Mouse (Mus musculus) liver, embryonic 14.5 days (tissue): ENCODE data around the gene Mlycd. TPM values are rescaled to one million over a fixed set of nuclear protein-coding genes. Genes with fewer than 3 reads are reported as not detected.

Experiments used
- ATAC-seq: fragments of 200-750 bp; cut with Nextera tagmentation; 2 replicates; pipeline ENCODE4 v1.8.0; 2017; ENCODE audit warnings: moderate number of reproducible peaks, mild to moderate bottlenecking, moderate library complexity; ENCODE audit not compliant: insufficient read depth
- DNase-seq, 3 experiments: peaks; one replicate each; pipeline ENCODE4 v3.0.0-alpha.2; 2012 to 2013; ENCODE audit warnings: low read depth in 3 of 3, low spot score in 3 of 3
- H3K27ac ChIP-seq: fragments of 300-500 bp; sonication (generic); 2 replicates; pipeline ENCODE4 v1.5.1; 2014; ENCODE audit warnings: moderate library complexity, mild to moderate bottlenecking, control low read depth, inconsistent platforms
- H3K27me3 ChIP-seq: fragments of 300-500 bp; sonication (generic); 2 replicates; pipeline ENCODE4 v1.6.1; 2014; ENCODE audit warnings: mild to moderate bottlenecking, low read length, moderate library complexity; ENCODE audit not compliant: control insufficient read depth, insufficient read depth
- H3K36me3 ChIP-seq: fragments of 300-500 bp; sonication (generic); replicated peaks from 2 replicates; pipeline ENCODE4 v1.6.1; 2014; ENCODE audit warnings: low read depth; ENCODE audit not compliant: control insufficient read depth, insufficient read depth
- H3K4me1 ChIP-seq, 2 experiments: fragments of 200-500 bp in 1 of 2; fragments of 300-500 bp in 1 of 2; sonication (generic) in 1 of 2; replicated peaks; 2 replicates each; pipeline ENCODE4 v1.6.1; 2012 to 2014; ENCODE audit warnings: antibody characterized with exemption in 1 of 2, inconsistent platforms in 1 of 2, low read length in 1 of 2; ENCODE audit not compliant: control insufficient read depth in 2 of 2, insufficient read depth in 2 of 2
- H3K4me2 ChIP-seq: fragments of 300-500 bp; sonication (generic); 2 replicates; pipeline ENCODE4 v1.6.1; 2014; ENCODE audit warnings: low read depth, mild to moderate bottlenecking, control low read depth, moderate library complexity
- H3K4me3 ChIP-seq, 2 experiments: fragments of 200-500 bp in 1 of 2; fragments of 300-500 bp in 1 of 2; sonication (generic) in 1 of 2; 2 replicates each; pipeline ENCODE4 v1.5.1; 2012 to 2014; ENCODE audit warnings: low read depth in 2 of 2, low read length in 2 of 2, mild to moderate bottlenecking in 2 of 2, control low read depth in 1 of 2, inconsistent platforms in 1 of 2, moderate library complexity in 1 of 2; ENCODE audit not compliant: insufficient read depth in 1 of 2
- H3K9ac ChIP-seq: fragments of 300-500 bp; sonication (generic); replicated peaks from 2 replicates; pipeline ENCODE4 v1.6.1; 2014; ENCODE audit warnings: mild to moderate bottlenecking, control low read depth, moderate library complexity
- H3K9me3 ChIP-seq: fragments of 300-500 bp; sonication (generic); 2 replicates; pipeline ENCODE4 v1.6.1; 2016; ENCODE audit warnings: low read length, mixed read lengths; ENCODE audit not compliant: control insufficient read depth
- CTCF ChIP-seq: IDR thresholded peaks from 2 replicates; pipeline ENCODE4 v1.5.1; 2016; ENCODE audit warnings: antibody characterized with exemption, low read depth, control low read depth
- EP300 ChIP-seq: IDR thresholded peaks from 2 replicates; pipeline ENCODE4 v1.6.1; 2016; ENCODE audit warnings: antibody characterized with exemption, low read depth
- WGBS: fragments of 180-500 bp; shearing (Covaris S2); extraction: QIAGEN DNeasy Blood & Tissue Kit; methylation state at CpG from one replicate; pipeline ENCODE4 v1.1.7; 2014; ENCODE audit not compliant: insufficient replicate concordance; 5-methylcytosine and 5-hydroxymethylcytosine counted together
- polyA plus RNA-seq, 2 experiments: library from polyadenylated mRNA; depleted of rRNA in 1 of 2; stranded (reverse) in 1 of 2; unstranded in 1 of 2; fragments of >200 nt; fragmentation: Nextera tagmentation in 1 of 2; extraction: Ambion mirVana in 1 of 2; gene quantifications; 2 replicates each; pipeline versions ENCODE4 v1.2.1 to v1.2.3; 2012 to 2014

Gene Mlycd
- polyA plus RNA-seq, 2 experiments = 6.0 to 8.1 TPM

- peak within 1 kb of the TSS in 1 of 2 experiments; percentile 25; a peak in 1 of 4 replicates for H3K4me3 ChIP-seq
Observed at GRCm38 (mm10) chr8:119446211-119446989, 51.7 kb downstream of the Mlycd start, which contains the start of gene Necab2. Gene Necab2, plus strand, starts transcription at chr8:119446719.

DNA sequence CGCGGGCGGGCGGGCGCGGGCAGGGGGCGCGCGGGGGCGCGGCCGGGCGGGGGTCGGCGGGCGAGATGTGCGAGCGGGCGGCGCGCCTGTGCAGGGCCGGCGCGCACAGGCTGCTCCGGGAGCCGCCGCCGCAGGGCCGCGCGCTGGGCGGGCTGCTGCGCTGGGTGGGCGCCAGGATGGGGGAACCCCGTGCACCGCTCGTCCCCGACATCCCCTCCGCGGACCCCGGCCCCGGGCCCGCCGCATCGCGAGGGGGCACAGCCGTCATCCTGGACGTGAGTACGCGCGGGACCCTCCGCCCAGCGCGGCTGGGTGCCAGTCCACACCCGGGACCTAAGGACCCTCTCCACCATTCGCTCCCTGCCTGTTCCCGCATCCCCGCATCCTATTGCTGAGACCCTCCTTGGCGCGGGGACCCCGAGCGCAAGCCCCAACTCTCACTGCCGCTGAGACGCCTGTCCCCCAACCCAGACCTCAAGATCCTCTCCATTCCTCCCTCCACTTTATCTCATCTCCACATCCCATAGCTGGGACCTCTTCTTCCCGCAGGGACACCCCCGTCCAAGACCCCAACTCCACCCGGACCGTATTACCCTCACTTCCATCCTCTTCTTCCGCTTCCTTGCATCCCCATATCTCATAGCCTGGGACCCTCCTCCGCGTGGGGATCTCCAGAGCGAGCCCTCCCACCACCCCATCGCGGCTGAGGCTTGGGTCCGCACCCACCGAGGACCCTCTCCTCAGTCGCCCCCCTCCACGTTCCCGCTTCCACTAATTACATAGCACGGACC is 52.5 kb downstream of the Mlycd start:
- H3K27ac ChIP-seq = no peak overlapping the region
- no peaks in the 10 kb centered on the region for H3K4me1 ChIP-seq
- DNase-seq (no peak), ATAC-seq (0 out of 2 replicates have a peak, but pooled peaks have one; percentile 11)
- H3K4me2 ChIP-seq = peak overlapping the region; percentile 48
- H3K27me3 ChIP-seq = peaks cover 31% of the 10 kb centered on the region
- no peak overlapping the region for H3K9ac ChIP-seq
- peak overlapping the region in 1 of 2 experiments; percentile 25; a peak in 1 of 4 replicates for H3K4me3 ChIP-seq
- no peaks in the 10 kb centered on the region; the same call in 1 of the 2 replicates for H3K36me3 ChIP-seq
- 2% methylated on average over 53 of the region's 80 CpGs for WGBS
- H3K9me3 ChIP-seq = no peaks in the 10 kb centered on the region
- no peak for TF ChIP-seq CTCF
- TF ChIP-seq EP300 = no peak

More at GRCm38 (mm10) chr8:119446211-119446989, 51.7 kb downstream of the Mlycd start, which contains the start of gene Necab2:
- Histone ChIP-seq H3K27ac (no peak within 1 kb of the TSS), H3K4me1 (no peaks in the 10 kb centered on the region), H3K9ac (no peak within 1 kb of the TSS), H3K27me3 (peaks cover 31% of the 10 kb centered on the region), H3K9me3 (no peaks in the 10 kb centered on the region), H3K4me2 (peak within 1 kb of the TSS; percentile 48), H3K36me3 (no peaks in the 10 kb centered on the region; the same call in 1 of the 2 replicates)
- WGBS = 2% methylated on average over 45 of the region's 52 CpGs
- DNase-seq = no peak
- ATAC-seq = peak; percentile 26; the same call in 1 of the 2 replicates
- TF ChIP-seq EP300 (no peak), CTCF (peak; percentile 75)

DNA sequence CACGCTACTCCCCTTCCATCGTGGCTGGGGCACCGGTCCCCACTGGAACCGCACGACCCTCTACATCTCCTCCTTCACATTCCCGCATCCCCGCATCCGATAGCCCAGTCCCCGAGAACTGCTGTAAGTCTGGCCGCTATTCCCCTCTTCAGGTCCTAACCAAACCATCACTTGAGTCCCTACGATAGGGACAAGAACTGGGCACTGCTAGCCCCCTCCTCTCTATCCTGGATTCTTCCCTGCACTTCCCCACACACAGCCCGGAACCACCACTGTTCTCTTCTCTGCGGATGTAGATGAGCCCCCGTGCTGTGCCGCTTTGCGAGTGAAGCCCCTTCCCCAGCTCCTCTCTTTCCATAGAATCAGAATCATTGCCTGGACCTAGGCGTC is 53.1 kb downstream of the Mlycd start:
- H3K9me3 ChIP-seq = no peaks in the 10 kb centered on the region
- no peak overlapping the region for H3K4me3 ChIP-seq
- H3K27me3 ChIP-seq = peaks cover 31% of the 10 kb centered on the region
- H3K4me1 ChIP-seq = no peaks in the 10 kb centered on the region
- H3K4me2 ChIP-seq = no peak overlapping the region
- ATAC-seq (no peak), DNase-seq (no peak)
- H3K36me3 ChIP-seq = no peaks in the 10 kb centered on the region; the same call in 1 of the 2 replicates
- no peak for TF ChIP-seq EP300
- H3K9ac ChIP-seq = no peak overlapping the region
- H3K27ac ChIP-seq = no peak overlapping the region
- 7% methylated on average over 17 of the region's 17 CpGs for WGBS

DNA sequence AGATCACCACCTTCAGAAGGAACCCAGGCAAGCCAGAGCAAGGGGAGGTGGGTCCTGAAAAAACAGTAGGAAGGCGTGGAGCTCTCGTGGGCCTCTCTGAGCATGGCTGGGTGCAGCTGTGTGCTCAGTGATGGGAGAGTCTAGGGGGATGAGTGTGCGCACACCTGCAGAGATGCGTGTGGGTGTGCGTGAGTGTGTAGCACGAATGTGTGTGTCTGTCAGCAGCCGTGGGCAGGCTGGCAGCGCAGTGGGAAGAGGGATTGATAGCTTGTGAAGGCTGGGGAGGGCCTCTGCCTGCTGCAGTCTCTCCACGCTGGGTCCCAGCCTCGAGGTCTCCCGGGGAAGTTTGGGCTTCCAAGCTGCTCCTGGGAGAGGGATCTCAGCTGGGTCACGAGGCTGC is 54.9 kb downstream of the Mlycd start:
- Histone ChIP-seq H3K4me1 (no peaks in the 10 kb centered on the region), H3K36me3 (no peaks in the 10 kb centered on the region), H3K27ac (no peak overlapping the region), H3K27me3 (peaks cover 31% of the 10 kb centered on the region), H3K4me2 (no peak overlapping the region), H3K9ac (no peak overlapping the region), H3K4me3 (no peak overlapping the region), H3K9me3 (no peaks in the 10 kb centered on the region)
- ATAC-seq (no peak), DNase-seq (no peak)
- 58% methylated on average over 12 of the region's 12 CpGs for WGBS
- no peak for TF ChIP-seq EP300
- no peak for TF ChIP-seq CTCF

GRCm38 (mm10) chr8:119451131-119451530 is 56.5 kb downstream of the Mlycd start:
- Histone ChIP-seq H3K27me3 (peaks cover 27% of the 10 kb centered on the region), H3K9me3 (no peaks in the 10 kb centered on the region), H3K4me1 (no peaks in the 10 kb centered on the region), H3K4me2 (no peak overlapping the region), H3K27ac (no peak overlapping the region), H3K9ac (no peak overlapping the region), H3K4me3 (no peak overlapping the region), H3K36me3 (no peaks in the 10 kb centered on the region)
- TF ChIP-seq EP300 (no peak), CTCF (no peak)
- no peak for DNase-seq
- ATAC-seq = no peak
- 66% methylated on average over 4 of the region's 4 CpGs for WGBS
